Mouse (Mus musculus) telencephalon, adult 2 months (tissue): Measurements from ENCODE around the gene Tes3-ps.
A peak's percentile ranks its signal among the peaks of the same experiment; 100 is the strongest.

Experiments
- DNase-seq: peaks from one replicate; pipeline ENCODE4 v3.0.0-alpha.2; 2011; ENCODE audit warnings: low read depth, low spot score

Gene Tes3-ps

GRCm38 (mm10) chr13:49492376-49493368 lies at the start of gene Tes3-ps:
TSS of gene Tes3-ps (plus strand) at chr13:49493318.
- peak; percentile 12 for DNase-seq

- DNase-seq: no peak
Measured at GRCm38 (mm10) chr13:49444451-49444850, 48.7 kb upstream of the Tes3-ps start.

- peak; percentile 48 for DNase-seq
Measured at GRCm38 (mm10) chr13:49449318-49449749, 43.8 kb upstream of the Tes3-ps start.

GRCm38 (mm10) chr13:49460276-49460675 lies 32.8 kb upstream of the Tes3-ps start:
- no peak for DNase-seq

- DNase-seq: peak; percentile 49
Measured at GRCm38 (mm10) chr13:49460692-49461414, 32.3 kb upstream of the Tes3-ps start.

- DNase-seq: no peak
Measured at GRCm38 (mm10) chr13:49461458-49462132, 31.5 kb upstream of the Tes3-ps start.

- DNase-seq: no peak
Measured at GRCm38 (mm10) chr13:49462921-49463320, 30.2 kb upstream of the Tes3-ps start.

GRCm38 (mm10) chr13:49465875-49466274 lies 27.2 kb upstream of the Tes3-ps start:
- no peak for DNase-seq

GRCm38 (mm10) chr13:49466393-49467075 lies 26.6 kb upstream of the Tes3-ps start:
- DNase-seq: no peak

GRCm38 (mm10) chr13:49467585-49467984 lies 25.5 kb upstream of the Tes3-ps start:
- DNase-seq: no peak

- DNase-seq: no peak
Measured at GRCm38 (mm10) chr13:49469002-49469401, 24.1 kb upstream of the Tes3-ps start.

- no peak for DNase-seq
Measured at GRCm38 (mm10) chr13:49470319-49470718, 22.8 kb upstream of the Tes3-ps start.

GRCm38 (mm10) chr13:49470806-49471205 lies 22.3 kb upstream of the Tes3-ps start:
- DNase-seq: no peak

- DNase-seq: no peak
Measured at GRCm38 (mm10) chr13:49471981-49472675, 21.0 kb upstream of the Tes3-ps start.

- DNase-seq: no peak
Measured at GRCm38 (mm10) chr13:49472676-49473005, 20.5 kb upstream of the Tes3-ps start.

- DNase-seq: no peak
Measured at GRCm38 (mm10) chr13:49477887-49478286, 15.2 kb upstream of the Tes3-ps start.

GRCm38 (mm10) chr13:49478851-49479374 lies 14.2 kb upstream of the Tes3-ps start:
- DNase-seq: no peak

GRCm38 (mm10) chr13:49479399-49479798 lies 13.7 kb upstream of the Tes3-ps start:
- DNase-seq: no peak

GRCm38 (mm10) chr13:49480057-49480456 lies 13.1 kb upstream of the Tes3-ps start:
- no peak for DNase-seq

- DNase-seq: no peak
Measured at GRCm38 (mm10) chr13:49480551-49480950, 12.6 kb upstream of the Tes3-ps start.
